Mouse (Mus musculus) common myeloid progenitor, adult 5-6 weeks (primary cell): ENCODE measurements around the gene Pnmal2. TPM values are rescaled to one million over a fixed set of nuclear protein-coding genes. Genes with fewer than 3 reads are reported as not detected.
"Not testable (repeated sequence)": the region's sequence is repeated elsewhere in the genome, so short reads cannot be mapped to it uniquely, and the experiment has no call there.

Experiments used
- ATAC-seq: replicated peaks from 2 replicates; pipeline ENCODE4 v1.8.0; 2016; ENCODE audit warnings: low read depth, mild to moderate bottlenecking, moderate TSS enrichment, inconsistent platforms; ENCODE audit not compliant: poor library complexity, severe bottlenecking
- total RNA-seq: library from RNA; stranded (forward); fragments of 200-1000, 187-1606 nt; gene quantifications from 2 replicates; pipeline ENCODE4 v1.2.3, GENCODE M21; 2017

The Pnmal2 gene
- total RNA-seq, 1 experiment from 2014 or later = not detected

DNA sequence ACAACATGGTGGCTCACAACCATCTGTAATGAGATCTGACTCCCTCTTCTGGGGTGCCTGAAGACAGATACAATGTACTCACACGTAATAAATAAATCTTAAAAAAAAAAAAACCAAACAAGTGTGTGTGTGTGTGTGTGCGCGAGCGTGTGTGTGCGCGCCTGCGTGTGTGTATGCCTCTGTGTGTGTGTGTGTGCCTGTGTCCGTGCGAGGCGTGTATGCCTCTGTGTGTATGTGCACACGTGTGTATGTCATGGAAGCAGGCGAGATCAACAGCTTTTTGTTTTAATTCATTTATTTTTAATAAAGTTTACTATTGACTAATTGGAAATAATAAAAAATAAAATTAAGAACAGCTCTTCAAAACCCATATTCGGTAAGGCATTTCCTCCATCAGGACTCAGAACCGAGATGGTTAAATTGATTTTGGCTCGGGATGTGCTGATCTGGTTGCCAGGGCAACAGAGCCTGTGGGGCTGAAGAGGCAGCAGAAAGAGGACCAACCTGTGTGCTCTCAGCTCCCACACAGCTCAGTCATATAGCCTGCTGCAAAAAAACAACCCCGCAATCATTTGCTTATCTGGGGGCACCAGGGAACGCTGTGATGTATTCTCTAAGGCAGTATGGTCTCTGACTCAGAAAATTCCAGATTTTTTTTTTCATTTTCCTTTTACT, 6.2 kb upstream of the Pnmal2 start:
- ATAC-seq = no peak

DNA sequence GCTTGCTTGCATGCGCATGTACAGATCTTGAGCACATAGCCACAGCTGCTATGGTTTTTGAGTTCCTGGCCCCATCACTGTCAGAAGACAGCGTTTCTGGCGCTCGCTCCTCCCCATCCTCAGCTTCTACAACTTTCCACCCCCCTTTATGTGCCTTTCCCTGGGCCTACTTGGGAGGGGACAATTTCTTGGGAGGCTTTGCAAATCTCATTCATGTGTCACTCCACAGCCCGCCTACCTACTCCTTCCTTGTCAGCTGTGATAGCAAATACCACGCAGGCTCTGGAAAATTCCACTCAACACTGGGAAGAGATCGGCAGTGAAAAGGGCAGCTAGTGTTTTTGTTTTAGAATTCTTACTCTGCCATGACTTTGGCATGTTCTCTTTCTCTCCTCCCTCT, 4.2 kb upstream of the Pnmal2 start:
- no peak for ATAC-seq

DNA sequence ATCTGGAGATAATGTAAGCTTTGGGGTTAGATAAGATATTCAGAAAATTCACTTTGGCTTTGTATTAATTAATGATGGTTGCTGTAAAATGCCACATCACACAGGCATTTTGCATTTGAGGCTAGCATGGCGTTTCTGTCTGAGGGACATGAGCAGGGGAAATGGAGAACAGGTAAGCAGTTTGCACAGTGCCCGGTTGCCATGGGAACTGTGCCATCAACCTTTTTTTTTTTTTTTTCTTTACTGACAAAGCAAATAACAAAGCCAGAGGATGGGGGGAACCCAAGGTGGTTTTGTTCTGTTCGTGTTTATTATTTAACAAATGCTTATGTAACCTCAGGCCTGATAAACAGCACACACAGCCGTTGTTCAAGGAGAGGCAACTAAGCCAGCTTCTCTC, 1.6 kb upstream of the Pnmal2 start:
- no peak for ATAC-seq

DNA sequence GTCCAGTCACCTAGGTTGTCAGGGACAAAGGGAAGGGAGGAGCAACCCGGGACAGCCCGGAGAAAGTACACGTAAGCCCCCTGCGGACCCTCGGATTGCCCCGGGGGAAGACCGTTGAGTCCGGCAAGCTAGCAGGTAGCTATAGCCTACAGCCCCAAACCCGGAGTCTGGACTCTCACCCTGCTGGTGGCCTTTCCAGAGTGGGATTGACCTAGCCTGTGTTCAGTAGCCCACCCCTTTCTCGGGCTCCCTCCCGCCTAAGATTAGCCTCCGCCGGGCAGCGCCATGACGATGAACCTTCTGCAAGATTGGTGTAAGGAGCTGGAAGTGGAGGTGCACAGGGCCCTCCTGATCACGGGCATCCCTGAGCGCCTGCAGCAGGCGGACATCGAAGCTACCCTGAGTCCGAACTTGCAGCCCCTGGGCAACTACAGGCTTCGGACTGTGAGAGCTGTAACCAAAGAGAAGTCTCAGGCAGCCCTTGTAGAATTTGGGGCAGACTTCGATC, 380 bp downstream of the Pnmal2 start:
- no peak for ATAC-seq

DNA sequence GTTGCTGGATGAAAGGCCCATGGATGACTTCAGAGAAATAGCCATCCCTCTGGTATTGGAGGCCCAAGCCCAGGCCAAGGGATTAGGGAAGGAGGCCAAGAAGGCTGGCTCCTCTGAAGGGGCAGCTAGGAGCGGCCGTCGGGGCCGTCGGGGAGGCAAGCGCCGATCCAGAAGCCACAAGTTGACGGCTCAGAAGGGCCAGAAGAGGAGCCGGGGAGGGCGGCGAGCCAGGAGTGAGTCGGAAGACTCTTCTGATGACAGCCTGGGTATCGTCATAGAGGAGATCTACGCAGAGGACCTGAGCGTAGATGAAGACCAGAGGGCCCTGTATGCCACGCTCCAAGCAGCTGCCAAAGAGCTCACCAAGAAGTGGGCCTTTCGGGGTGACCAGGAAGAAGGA, 937 bp downstream of the Pnmal2 start:
- no peak for ATAC-seq

- no peak for ATAC-seq
These were observed 2.2 kb downstream of the Pnmal2 start for GRCm38 (mm10) chr7:16946441-16947348.

DNA sequence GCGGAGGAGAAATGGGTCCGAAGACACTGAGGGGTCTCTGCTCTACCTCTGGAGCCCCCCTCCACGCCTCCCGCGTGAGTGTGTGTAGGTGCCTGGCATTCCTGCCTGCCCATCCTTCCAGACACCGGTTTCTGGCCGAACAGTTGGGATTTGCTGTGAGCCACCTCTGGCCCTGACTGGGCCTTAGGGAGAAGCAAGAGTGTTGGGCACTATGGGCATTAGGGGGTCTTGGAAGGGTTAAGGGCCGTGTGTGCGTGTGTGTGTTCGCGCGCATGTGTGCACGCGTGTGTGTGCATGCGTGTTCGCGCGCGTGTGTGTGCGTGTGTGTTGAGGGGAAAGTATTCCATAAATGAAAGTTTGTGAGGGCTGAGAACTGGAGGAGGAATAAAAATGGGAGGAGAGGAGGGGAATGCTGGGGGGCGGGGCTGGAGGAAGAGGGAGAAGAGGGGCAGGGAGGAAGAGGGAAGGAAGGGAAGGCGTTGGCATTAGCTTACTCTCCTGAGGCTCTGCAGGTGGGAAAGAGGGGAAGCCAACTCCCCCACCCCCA, 2.9 kb downstream of the Pnmal2 start:
- ATAC-seq = no peak

GRCm38 (mm10) chr7:16947959-16948361, 3.5 kb downstream of the Pnmal2 start:
- ATAC-seq = no peak

GRCm38 (mm10) chr7:16948923-16949458, 4.5 kb downstream of the Pnmal2 start:
- ATAC-seq = no peak

DNA sequence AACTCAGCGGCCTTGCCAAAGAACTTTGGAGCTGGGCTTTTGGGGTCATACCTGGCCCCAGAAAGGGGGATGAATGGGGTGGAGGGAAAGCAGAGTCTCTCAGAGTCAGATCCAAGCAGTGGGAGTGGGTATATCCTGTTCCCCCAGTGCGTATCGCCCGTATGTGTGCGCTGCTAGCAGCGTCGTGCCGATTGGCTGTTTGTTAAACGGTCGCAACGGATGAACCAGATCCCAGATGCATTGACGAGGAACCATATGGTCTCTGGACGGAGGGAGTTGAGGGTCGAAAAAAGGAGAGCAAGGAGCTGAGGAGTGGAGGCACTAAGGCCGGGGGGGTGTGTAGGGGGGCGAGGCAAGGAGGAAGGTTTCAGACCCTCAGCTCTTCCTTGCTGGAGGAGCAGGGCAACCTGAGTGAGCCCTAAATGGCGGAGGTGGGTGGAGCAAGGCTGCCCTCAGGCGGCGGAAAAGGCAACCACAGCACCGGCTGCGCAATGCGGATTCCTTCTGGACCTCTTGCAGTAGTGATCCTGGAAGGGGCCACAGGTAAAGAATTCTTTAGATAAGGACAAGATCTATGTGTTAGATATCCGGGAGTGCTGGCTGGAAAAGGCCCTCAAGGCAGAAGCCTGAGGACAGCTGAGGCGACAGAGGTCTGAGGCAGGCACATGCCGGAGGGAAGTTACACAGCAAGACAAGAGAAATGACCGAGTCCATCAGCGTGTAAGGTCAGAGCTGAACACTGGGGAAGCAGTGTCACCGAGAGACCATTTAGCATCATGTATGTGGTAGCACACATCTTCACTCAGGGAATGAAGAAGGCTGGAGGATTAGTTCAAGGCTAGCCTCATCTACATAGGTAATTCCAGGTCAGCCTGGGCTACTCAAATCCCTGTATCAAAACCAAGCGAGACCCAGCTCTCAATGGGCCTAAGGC, 5.7 kb downstream of the Pnmal2 start:
- ATAC-seq = peak; percentile 70

- ATAC-seq = peak; percentile 89
These were observed 6.6 kb downstream of the Pnmal2 start for GRCm38 (mm10) chr7:16950861-16951635.

DNA sequence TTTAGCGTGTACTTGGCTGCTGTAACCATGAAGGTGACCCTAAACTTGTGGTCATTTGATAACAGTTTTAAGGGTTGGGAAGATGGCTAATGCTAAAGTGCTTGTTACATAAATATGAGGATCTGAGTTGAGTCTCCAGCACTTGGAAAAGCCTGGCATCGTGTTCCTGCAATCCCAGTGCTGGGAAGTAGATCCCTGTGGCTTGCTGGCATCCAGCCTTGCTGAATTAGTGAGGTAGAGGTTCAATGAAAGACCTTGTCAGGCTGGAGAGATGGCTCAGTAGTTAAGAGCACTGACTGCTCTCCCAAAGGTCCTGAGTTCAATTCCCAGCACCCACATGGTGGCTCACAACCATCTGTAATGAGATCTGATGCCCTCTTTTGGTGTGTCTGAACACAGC, 9.3 kb downstream of the Pnmal2 start:
- ATAC-seq = not testable (repeated sequence)

DNA sequence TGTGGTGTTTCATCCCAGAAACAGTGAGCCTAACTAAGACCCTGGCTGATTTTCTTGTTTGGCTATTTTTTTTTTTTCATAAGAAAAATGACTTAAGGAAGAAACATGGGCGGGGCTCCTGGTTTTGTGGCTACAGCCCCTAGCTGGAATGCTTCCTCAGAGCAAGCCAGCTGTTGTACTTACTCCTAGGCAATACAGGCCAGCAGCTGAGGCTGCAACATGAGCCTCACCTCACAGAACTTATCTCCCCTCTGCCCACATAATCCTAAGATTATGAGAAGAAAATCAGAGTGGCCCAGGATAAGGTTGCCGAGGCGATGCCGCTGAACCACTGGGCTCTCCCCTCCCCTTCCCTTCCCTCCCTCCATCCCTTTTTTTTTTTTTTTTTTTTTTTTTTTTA, 11.2 kb downstream of the Pnmal2 start:
- ATAC-seq = no peak; the same call in 1 of the 2 replicates

GRCm38 (mm10) chr7:16956410-16957265, 12.2 kb downstream of the Pnmal2 start:
- ATAC-seq = no peak

GRCm38 (mm10) chr7:16959539-16960187, 15.2 kb downstream of the Pnmal2 start, which contains the start of gene Pnmal1:
TSS of gene Pnmal1 (plus strand) at chr7:16959679.
- ATAC-seq = no peak

DNA sequence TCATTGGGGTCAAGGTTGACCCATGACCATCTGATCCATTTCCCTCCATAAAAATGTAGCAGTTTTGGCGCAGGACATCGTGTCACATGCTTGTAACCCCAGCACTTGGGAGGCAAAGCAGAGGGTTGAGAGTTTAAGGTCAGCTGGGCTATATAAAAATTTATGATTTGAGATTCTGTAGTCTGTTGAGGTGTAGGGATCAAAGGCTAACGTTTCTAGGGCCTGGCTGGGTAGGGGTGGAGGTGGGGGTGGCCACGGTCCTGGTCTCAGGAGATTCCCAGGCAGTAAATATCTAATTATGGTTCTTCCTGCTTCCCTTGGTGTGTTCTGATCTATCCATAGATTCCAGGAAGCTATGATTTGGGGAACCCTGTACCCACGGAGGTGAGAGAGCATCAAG, 17.2 kb downstream of the Pnmal2 start:
- ATAC-seq = no peak

DNA sequence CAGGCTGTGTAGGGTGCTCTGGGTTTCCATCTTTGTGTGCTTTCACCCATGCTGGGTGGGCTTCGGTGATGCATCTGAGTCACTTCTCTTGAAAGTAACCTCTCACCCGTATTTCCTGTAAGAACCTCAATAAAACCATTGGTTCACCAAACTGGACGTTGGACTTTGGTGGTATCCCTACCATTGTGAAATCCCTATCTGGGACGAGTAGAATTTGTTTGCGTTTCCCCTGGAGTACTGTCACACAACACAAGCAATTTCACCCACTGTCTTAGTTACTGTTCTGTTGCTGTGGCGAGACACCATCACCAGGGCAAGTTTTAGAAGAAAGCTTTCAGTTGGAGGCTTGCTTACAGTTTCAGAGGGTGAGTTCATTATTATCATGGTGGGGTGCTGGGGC, 23.9 kb downstream of the Pnmal2 start:
- no peak for ATAC-seq
